Mouse (Mus musculus) adrenal gland, postnatal 10 days (tissue): ENCODE measurements around the gene Lrriq1. TPM values are rescaled to one million over a fixed set of nuclear protein-coding genes. Genes with fewer than 3 reads are reported as not detected.
A peak's percentile ranks its signal among the peaks of the same experiment; 100 is the strongest.

Source experiments
- DNase-seq: peaks from one replicate; pipeline ENCODE4 v3.0.0; 2021; ENCODE audit warnings: mixed read lengths
- long read RNA-seq, 2 experiments: library from polyadenylated mRNA; stranded (forward); transcript quantifications; one replicate each; pipeline ENCODE4 v2.0.0; 2021
- total RNA-seq, 2 experiments: library from RNA; stranded (reverse); gene quantifications; 2 replicates each; pipeline ENCODE4 v1.2.3; 2021

Lrriq1 gene
- under 1 TPM; 0.09 to 0.12 TPM for total RNA-seq
- long read RNA-seq, experiment 1 = 0 reads
- long read RNA-seq, experiment 2, partial matches to known transcripts = 0 of 1 reads
- long read RNA-seq, experiment 2, other reads (novel, unspliced or antisense) = 1 of 1 reads

- peak; percentile 82 for DNase-seq
These were observed at the start of gene Lrriq1 for GRCm38 (mm10) chr10:103235707-103236459. Gene Lrriq1, minus strand, starts transcription at chr10:103236322.

- no peak for DNase-seq
These were observed 18.0 kb upstream of the Lrriq1 start for GRCm38 (mm10) chr10:103253842-103254803.

- no peak for DNase-seq
These were observed 294 bp upstream of the Lrriq1 start for GRCm38 (mm10) chr10:103236460-103236772.

DNA sequence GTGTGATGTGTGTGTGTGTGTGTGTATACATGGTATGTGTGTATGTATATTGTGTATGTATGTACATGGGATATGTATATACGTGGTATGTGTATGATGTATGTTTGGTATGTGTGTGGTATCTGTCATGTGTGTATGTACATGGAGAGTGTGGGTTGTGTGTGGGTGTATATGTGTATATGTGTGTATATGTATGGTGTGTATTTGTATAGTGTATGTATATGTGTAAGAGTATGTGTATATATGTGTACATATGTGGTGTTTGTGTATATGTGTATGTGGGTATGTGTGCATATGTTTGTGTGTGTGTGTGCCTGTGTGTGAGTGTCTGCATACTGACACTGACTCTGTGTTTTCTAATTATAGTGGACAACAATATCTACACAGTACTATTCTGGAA is 9.5 kb downstream of the Lrriq1 start:
- DNase-seq = no peak

GRCm38 (mm10) chr10:103194655-103195328 is 41.3 kb downstream of the Lrriq1 start:
- peak; percentile 6 for DNase-seq

DNA sequence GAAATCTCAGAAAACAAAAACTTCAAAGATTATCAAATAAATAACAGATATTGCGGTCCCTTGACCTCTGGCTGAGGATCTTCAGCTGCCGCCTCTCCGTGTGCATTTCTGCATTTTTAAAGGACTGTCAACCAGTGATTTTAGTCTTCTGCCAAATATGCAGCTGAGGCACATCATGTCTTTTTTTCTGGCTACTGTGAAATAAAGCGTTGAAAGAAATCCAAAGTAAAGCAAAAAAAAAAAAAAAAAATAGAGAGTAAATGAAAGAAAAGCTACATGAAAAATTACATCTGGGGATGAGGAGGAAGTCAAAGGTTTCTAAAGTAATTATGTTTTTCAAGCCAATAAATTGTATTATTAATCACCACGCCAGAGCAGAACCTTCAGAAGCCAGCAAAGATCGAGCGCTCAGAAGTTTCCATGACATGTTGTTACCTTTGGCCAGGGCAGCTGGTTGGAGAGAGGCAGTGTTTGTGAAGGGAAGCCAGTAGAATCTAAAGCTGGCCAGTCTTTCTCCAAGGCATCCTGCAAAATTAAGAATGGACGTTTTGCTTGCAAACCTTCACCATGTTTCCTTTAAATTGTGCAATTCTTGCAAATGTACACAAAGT is 90.2 kb downstream of the Lrriq1 start:
- no peak for DNase-seq

GRCm38 (mm10) chr10:103144927-103145768 is 91.0 kb downstream of the Lrriq1 start:
- no peak for DNase-seq

DNA sequence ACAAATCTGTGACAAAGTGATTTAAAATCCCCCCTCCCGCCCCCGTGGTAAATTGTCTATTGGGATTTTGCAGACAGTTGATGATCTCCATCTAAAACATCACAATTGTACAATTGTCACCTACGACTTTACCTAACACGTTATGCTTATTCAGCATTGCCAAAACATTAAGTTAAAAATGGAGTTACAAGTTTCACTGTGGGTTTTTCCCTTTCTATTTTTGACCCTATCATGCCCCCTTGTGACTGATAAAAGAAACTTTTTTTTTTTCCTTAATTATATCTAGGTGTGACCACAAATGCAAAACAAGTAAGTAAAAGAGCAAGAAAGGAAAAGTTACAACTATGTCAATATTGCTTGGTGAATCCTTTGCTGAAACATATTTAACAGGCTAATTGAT is 93.6 kb downstream of the Lrriq1 start:
- no peak for DNase-seq

DNA sequence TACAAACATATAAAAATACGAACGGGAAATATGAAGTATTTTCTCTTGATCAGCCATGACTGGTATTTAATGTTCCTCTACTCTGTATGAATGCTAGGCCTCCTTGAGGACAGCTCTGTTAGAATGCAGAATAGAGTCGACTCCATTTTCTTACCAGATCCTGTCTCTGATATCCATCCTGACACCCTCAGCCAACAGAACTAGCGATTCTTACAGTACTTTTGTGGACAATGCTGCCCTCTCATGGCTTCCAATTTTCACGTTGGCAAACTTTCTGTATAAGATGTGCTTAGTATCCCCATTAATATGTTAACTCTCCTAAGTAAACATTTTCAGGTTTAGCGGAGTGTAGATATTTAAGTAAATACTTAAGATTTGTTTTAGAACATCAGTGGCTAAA is 94.6 kb downstream of the Lrriq1 start:
- DNase-seq = peak; percentile 6

DNA sequence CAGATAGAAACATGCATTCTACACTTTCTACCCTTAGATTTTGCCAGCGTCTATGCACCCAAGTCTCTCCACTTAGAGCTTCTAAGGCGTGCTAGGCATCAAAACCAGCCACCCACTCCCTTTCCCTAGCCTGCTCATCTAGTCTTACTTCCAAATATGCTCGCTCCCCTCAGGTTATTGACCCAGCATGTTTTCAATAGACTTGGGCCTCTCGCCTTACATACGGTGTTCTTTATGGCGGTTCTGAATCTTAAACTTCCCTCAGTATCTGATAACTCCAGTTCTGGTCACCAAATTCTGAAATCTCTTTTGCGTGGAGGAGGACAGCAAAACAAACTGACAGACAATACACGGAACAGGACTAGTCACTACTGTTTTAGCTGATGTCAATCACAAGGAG is 95.5 kb downstream of the Lrriq1 start:
- DNase-seq = no peak

GRCm38 (mm10) chr10:103114629-103115028 is 121.5 kb downstream of the Lrriq1 start:
- no peak for DNase-seq

DNA sequence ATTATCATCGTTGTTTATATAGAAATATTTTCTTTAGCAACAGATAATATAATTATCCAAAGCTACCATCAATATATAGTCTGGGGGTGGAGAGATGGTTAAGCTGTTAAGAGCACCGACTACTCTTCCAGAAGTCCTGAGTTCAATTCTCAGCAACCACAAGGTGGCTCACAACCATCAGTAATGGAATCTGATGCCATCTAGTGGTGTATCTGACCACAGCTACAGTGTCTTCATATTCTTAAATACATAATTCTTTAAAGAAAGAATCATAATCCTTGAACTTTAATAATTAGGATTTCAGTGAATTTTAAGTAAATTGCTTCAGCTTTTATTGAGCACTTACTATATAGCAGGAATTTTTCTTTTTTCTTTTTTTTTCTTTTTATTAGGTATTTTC is 128.0 kb downstream of the Lrriq1 start:
- DNase-seq = no peak

DNA sequence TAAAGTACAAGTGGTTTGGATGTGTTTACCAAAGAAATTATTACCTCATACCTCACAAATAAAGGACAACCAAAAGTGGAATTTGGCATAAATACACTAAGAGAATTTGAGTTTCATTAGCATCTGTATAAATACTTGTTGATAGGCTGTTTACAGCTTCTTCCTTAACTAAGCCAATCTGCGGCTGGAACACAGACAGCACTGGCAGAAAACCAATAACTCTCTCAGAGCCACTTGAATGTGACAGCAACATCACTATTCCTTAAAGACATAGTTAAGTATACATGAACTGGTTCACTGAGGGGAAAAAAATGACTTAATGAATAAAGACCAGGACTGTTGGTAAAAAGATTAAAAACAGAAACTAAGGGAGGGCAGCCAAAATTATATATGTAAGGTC is 150.0 kb downstream of the Lrriq1 start:
- no peak for DNase-seq

DNA sequence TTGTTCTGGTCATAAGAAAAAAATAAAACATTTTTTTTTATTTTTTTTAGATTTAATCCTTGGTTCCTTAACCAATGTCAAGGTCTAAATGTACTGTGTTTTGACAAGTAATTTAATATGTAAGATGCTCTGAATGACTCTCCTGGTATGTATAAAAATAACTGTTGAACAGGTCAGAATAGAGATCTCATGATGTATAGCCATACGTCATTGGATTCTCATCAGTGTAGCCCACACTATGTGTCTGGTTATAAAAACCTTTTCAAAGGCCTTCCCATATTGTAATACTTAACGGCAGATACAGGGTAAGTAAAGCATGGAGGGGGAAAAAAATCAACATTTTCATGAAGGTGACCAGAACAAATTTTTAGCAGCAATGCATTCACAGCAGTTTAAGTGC is 186.5 kb downstream of the Lrriq1 start:
- no peak for DNase-seq

DNA sequence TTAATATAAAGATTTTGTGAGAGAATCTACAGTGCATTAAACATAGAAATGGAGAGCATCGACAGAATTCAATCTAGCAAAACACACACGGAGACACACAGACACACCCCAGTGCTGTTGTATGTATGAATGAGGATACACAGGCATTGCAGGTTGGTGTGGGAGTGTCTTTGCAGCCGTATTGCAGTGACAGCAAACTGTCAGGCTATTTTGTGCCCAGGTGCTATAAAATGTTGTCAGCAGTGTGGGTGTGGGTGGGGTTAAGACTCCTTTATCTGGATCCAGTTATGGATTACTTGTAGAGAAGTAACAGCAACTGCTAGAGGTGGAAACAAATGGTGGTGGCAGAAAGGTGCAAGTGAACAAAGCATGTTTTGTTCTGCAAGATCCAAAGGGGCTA is 189.5 kb downstream of the Lrriq1 start:
- DNase-seq = no peak

- no peak for DNase-seq
These were observed 191.1 kb downstream of the Lrriq1 start for GRCm38 (mm10) chr10:103045019-103045418.

DNA sequence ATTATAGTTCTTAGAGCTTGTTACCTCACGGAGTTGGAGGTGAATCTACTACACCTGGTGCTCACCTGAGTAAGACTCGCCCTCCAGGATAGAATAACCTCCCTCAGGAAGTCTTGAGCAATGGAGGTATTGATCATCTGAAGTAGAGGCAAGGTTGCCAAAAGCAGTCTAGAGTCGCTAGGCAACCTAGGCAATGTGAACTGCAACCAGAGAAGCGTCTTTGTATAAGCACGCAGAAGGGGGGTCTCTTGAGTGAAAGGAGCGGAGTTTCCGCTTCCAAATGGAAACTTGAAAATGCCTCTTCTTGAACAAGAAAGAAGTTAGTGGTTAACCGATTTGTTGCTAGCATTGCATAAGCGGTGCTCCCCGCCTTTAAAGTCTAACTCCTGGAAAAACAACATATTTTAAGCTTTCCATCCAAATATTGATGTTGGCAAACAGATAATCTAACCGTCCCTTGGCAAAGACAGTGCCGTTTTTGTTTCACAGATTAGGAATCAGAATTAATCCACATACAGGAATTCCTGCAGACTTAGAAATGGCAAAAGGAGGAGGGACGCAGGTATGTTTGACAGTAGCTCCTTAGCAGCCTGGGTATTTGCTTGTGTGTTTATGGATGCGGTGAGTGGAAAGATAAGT is 201.0 kb downstream of the Lrriq1 start:
- DNase-seq = no peak

- no peak for DNase-seq
These were observed 205.2 kb downstream of the Lrriq1 start for GRCm38 (mm10) chr10:103030931-103031330.

- peak; percentile 15 for DNase-seq
These were observed 206.2 kb downstream of the Lrriq1 start, which contains the start of gene Alx1 for GRCm38 (mm10) chr10:103029730-103030490. Gene Alx1, minus strand, starts transcription at chr10:103030215.
